Mouse (Mus musculus) cerebellum, postnatal 36 days (tissue): ENCODE measurements at regions not wholly inside any gene's neighbourhood (a gene's known extent, or its start where the extent isn't known, plus 50 kb on each side); places are given as distances from the start of the nearest gene placed in this dataset.

ENCODE experiments used
- DNase-seq, 2 experiments: peaks; one replicate each; pipeline ENCODE4 v3.0.0; 2021 to 2022; ENCODE audit warnings: mixed read lengths in 2 of 2

- peak; percentile 4 to 9 for DNase-seq
Measured at GRCm38 (mm10) chr7:117875241-117875640, 240.7 kb downstream of the Rps15a start.

- no peak for DNase-seq
Measured at GRCm38 (mm10) chr7:117859419-117859818, 256.6 kb downstream of the Rps15a start.

GRCm38 (mm10) chr7:117855955-117856354 is 260.0 kb downstream of the Rps15a start:
- no peak for DNase-seq

GRCm38 (mm10) chr7:117853716-117854115 is 262.3 kb downstream of the Rps15a start:
- DNase-seq: no peak

- no peak for DNase-seq
Measured at GRCm38 (mm10) chr7:117852866-117853265, 263.1 kb downstream of the Rps15a start.

- no peak for DNase-seq
Measured at GRCm38 (mm10) chr7:117850822-117851221, 265.2 kb downstream of the Rps15a start.

- DNase-seq: no peak
Measured at GRCm38 (mm10) chr7:117846041-117846440, 269.9 kb downstream of the Rps15a start.

GRCm38 (mm10) chr7:117842780-117843179 is 273.2 kb downstream of the Rps15a start:
- DNase-seq: peak; percentile 4 to 5

GRCm38 (mm10) chr7:117795035-117795434 is 321.0 kb downstream of the Rps15a start:
- no peak for DNase-seq

GRCm38 (mm10) chr7:117793991-117794390 is 322.0 kb downstream of the Rps15a start:
- no peak for DNase-seq

GRCm38 (mm10) chr7:117792456-117792855 is 323.5 kb downstream of the Rps15a start:
- DNase-seq: no peak

- DNase-seq: no peak
Measured at GRCm38 (mm10) chr7:117778996-117779395, 337.0 kb downstream of the Rps15a start.

- no peak for DNase-seq
Measured at GRCm38 (mm10) chr7:117777921-117778320, 338.1 kb downstream of the Rps15a start.

GRCm38 (mm10) chr7:117771836-117772235 is 344.2 kb downstream of the Rps15a start:
- DNase-seq: no peak

GRCm38 (mm10) chr7:117759506-117759905 is 356.5 kb downstream of the Rps15a start:
- no peak for DNase-seq

- DNase-seq: no peak
Measured at GRCm38 (mm10) chr7:117757033-117757432, 359.0 kb downstream of the Rps15a start.

- DNase-seq: no peak
Measured at GRCm38 (mm10) chr7:117755830-117756229, 360.2 kb downstream of the Rps15a start.

- peak; percentile 13 to 14 for DNase-seq
Measured at GRCm38 (mm10) chr7:117753296-117753695, 362.7 kb downstream of the Rps15a start.

- no peak for DNase-seq
Measured at GRCm38 (mm10) chr7:117752302-117753185, 363.4 kb downstream of the Rps15a start.

GRCm38 (mm10) chr7:117747991-117748390 is 367.2 kb downstream of the Xylt1 start:
- DNase-seq: no peak

- no peak for DNase-seq
Measured at GRCm38 (mm10) chr7:117746393-117746792, 365.6 kb downstream of the Xylt1 start.

- peak in 1 of 2 experiments; percentile 5 for DNase-seq
Measured at GRCm38 (mm10) chr7:117739706-117740105, 358.9 kb downstream of the Xylt1 start.

GRCm38 (mm10) chr7:117735699-117736020 is 354.9 kb downstream of the Xylt1 start:
- DNase-seq: no peak

- no peak for DNase-seq
Measured at GRCm38 (mm10) chr7:117734994-117735698, 354.4 kb downstream of the Xylt1 start.
